Mouse (Mus musculus) B cell, adult 67 days (primary cell): ENCODE data around the gene Olfr9. TPM values are rescaled to one million over a fixed set of nuclear protein-coding genes. Genes with fewer than 3 reads are reported as not detected.

ENCODE experiments used
- total RNA-seq, 2 experiments: library from RNA; stranded (reverse); gene quantifications; 4 replicates each; pipeline ENCODE4 v1.2.4; 2023

The Olfr9 gene
- not detected for total RNA-seq

GRCm38 (mm10) chr10:128989131-128989530 is at the start of gene Olfr9:
TSS of gene Olfr9 (plus strand) at chr10:128989431.

GRCm38 (mm10) chr10:128960590-128961584 is 28.3 kb upstream of the Olfr9 start, which contains the start of gene Mettl7b:
TSS of gene Mettl7b (minus strand) at chr10:128960988.

GRCm38 (mm10) chr10:129010288-129010841 is 21.1 kb downstream of the Olfr9 start, which contains the start of gene Olfr763:
TSS of gene Olfr763 (plus strand) at chr10:129010791.

GRCm38 (mm10) chr10:129039796-129040195 is 50.6 kb downstream of the Olfr9 start, which contains the start of gene Olfr764-ps1:
TSS of gene Olfr764-ps1 (minus strand) at chr10:129039896.

Other genes with a start within 250 kb of the Olfr9 start
- gene Dgka, start 244.6 kb upstream of the Olfr9 start, total RNA-seq = 100 to 1,000 TPM; 188 to 201 TPM
- gene Pym1, start 241.5 kb upstream of the Olfr9 start, total RNA-seq = 10 to 100 TPM; 46.2 to 59.0 TPM
- not detected for gene Mmp19, start 198.5 kb upstream of the Olfr9 start, total RNA-seq
- 10 to 100 TPM; 70.8 to 83.4 TPM for gene Dnajc14, start 185.4 kb upstream of the Olfr9 start, total RNA-seq
- gene Tmem198b, start 185.1 kb upstream of the Olfr9 start, total RNA-seq = 10 to 100 TPM; 18.4 to 18.7 TPM
- 10 to 100 TPM; 55.1 to 57.0 TPM for gene Sarnp, start 172.1 kb upstream of the Olfr9 start, total RNA-seq
- 10 to 100 TPM; 21.2 to 25.7 TPM for gene Ormdl2, start 167.8 kb upstream of the Olfr9 start, total RNA-seq
- 10 to 100 TPM; 53.2 to 61.2 TPM for gene Gdf11, start 97.7 kb upstream of the Olfr9 start, total RNA-seq
- 1 to 10 TPM; 1.2 to 1.7 TPM for gene Cd63, start 88.4 kb upstream of the Olfr9 start, total RNA-seq
- 1 to 10 TPM; 6.5 to 8.2 TPM for gene Rdh5, start 66.5 kb upstream of the Olfr9 start, total RNA-seq
- gene Bloc1s1, start 65.4 kb upstream of the Olfr9 start, total RNA-seq = 10 to 100 TPM; 67.9 to 70.9 TPM
- gene Itga7, start 55.6 kb upstream of the Olfr9 start, total RNA-seq = under 1 TPM in 1 of 2 experiments, not detected in 1; 0.26 TPM
- not detected for gene Mettl7b, start 28.4 kb upstream of the Olfr9 start, total RNA-seq
- not detected for gene Olfr763, start 21.4 kb downstream of the Olfr9 start, total RNA-seq
- gene Olfr764-ps1, start 50.5 kb downstream of the Olfr9 start, total RNA-seq = not detected
- not detected for gene Olfr765, start 60.6 kb downstream of the Olfr9 start, total RNA-seq
- not detected for gene Olfr766-ps1, start 79.5 kb downstream of the Olfr9 start, total RNA-seq
- gene Olfr767, start 93.5 kb downstream of the Olfr9 start, total RNA-seq = not detected
- gene Olfr768, start 109.9 kb downstream of the Olfr9 start, total RNA-seq = not detected
- gene Olfr769, start 128.4 kb downstream of the Olfr9 start, total RNA-seq = not detected
- gene Olfr770, start 149.6 kb downstream of the Olfr9 start, total RNA-seq = not detected
- gene Olfr771, start 175.3 kb downstream of the Olfr9 start, total RNA-seq = not detected
- not detected for gene Olfr772, start 188.5 kb downstream of the Olfr9 start, total RNA-seq
- gene Olfr773, start 198.0 kb downstream of the Olfr9 start, total RNA-seq = not detected
- not detected for gene Olfr774, start 246.8 kb downstream of the Olfr9 start, total RNA-seq